Mouse (Mus musculus) heart, embryonic 14.5 days (tissue): ENCODE results near the gene Tmem159. TPM values are rescaled to one million over a fixed set of nuclear protein-coding genes. Genes with fewer than 3 reads are reported as not detected.

Experiments used
- ATAC-seq: fragments of 200-750 bp; cut with Nextera tagmentation; 2 replicates; pipeline ENCODE4 v1.8.0; 2017; ENCODE audit warnings: low read depth, moderate TSS enrichment; ENCODE audit not compliant: insufficient number of reproducible peaks, insufficient read depth, low FRiP score
- H3K27ac ChIP-seq, 2 experiments: fragments of 200-500 bp in 1 of 2; fragments of 300-500 bp in 1 of 2; sonication (generic) in 1 of 2; replicated peaks in 1 of 2; 2 replicates each; pipeline ENCODE4 v1.5.1; 2012 to 2014; ENCODE audit warnings: low read depth in 2 of 2, low read length in 2 of 2, control low read depth in 1 of 2, mild to moderate bottlenecking in 1 of 2, mixed read lengths in 1 of 2; ENCODE audit not compliant: control insufficient read depth in 1 of 2, insufficient read depth in 1 of 2
- H3K27me3 ChIP-seq: fragments of 300-500 bp; sonication (generic); 2 replicates; pipeline ENCODE4 v1.6.1; 2014; ENCODE audit warnings: mild to moderate bottlenecking, low read length, control low read depth; ENCODE audit not compliant: control insufficient read depth, insufficient read depth
- H3K36me3 ChIP-seq: fragments of 300-500 bp; sonication (generic); 2 replicates; pipeline ENCODE4 v1.6.1; 2014; ENCODE audit warnings: mild to moderate bottlenecking, control low read depth, low read length, mixed read lengths; ENCODE audit not compliant: control insufficient read depth, insufficient read depth
- H3K4me1 ChIP-seq, 2 experiments: fragments of 200-500 bp in 1 of 2; fragments of 300-500 bp in 1 of 2; sonication (generic) in 1 of 2; 2 replicates each; pipeline ENCODE4 v1.6.1; 2012 to 2014; ENCODE audit warnings: low read length in 2 of 2, control low read depth in 1 of 2, mixed read lengths in 1 of 2; ENCODE audit not compliant: control insufficient read depth in 2 of 2, insufficient read depth in 2 of 2
- H3K4me2 ChIP-seq: fragments of 300-500 bp; sonication (generic); 2 replicates; pipeline ENCODE4 v1.6.1; 2014; ENCODE audit warnings: mild to moderate bottlenecking, low read length
- H3K4me3 ChIP-seq, 2 experiments: fragments of 200-500 bp in 1 of 2; fragments of 300-500 bp in 1 of 2; sonication (generic) in 1 of 2; 2 replicates each; pipeline ENCODE4 v1.5.1; 2012 to 2014; ENCODE audit warnings: low read length in 2 of 2, mild to moderate bottlenecking in 2 of 2, control low read depth in 1 of 2, low read depth in 1 of 2, moderate library complexity in 1 of 2; ENCODE audit not compliant: control insufficient read depth in 1 of 2, insufficient read depth in 1 of 2
- H3K9ac ChIP-seq: fragments of 300-500 bp; sonication (generic); 2 replicates; pipeline ENCODE4 v1.6.1; 2014; ENCODE audit warnings: mild to moderate bottlenecking, low read length
- H3K9me3 ChIP-seq: fragments of 300-500 bp; sonication (generic); 2 replicates; pipeline ENCODE4 v1.6.1; 2016; ENCODE audit warnings: low read length, control low read depth; ENCODE audit not compliant: control insufficient read depth
- WGBS: fragments of 180-500 bp; shearing (Covaris S2); extraction: QIAGEN DNeasy Blood & Tissue Kit; methylation state at CpG from one replicate; pipeline ENCODE4 v1.1.7; 2014; 5-methylcytosine and 5-hydroxymethylcytosine counted together
- polyA plus RNA-seq: library from polyadenylated mRNA; unstranded; fragments of >200 nt; fragmentation: Nextera tagmentation; extraction: Ambion mirVana; gene quantifications from 2 replicates; pipeline ENCODE4 v1.2.1, GENCODE M21; 2014

Gene Tmem159
- polyA plus RNA-seq, 1 experiment from 2014 or later = 25.1 TPM

- Histone ChIP-seq H3K9ac (no peak overlapping the region), H3K4me3 (no peak overlapping the region), H3K9me3 (no peaks in the 10 kb centered on the region), H3K4me2 (no peak overlapping the region), H3K36me3 (no peaks in the 10 kb centered on the region), H3K27me3 (no peaks in the 10 kb centered on the region), H3K4me1 (no peaks in the 10 kb centered on the region), H3K27ac (no peak overlapping the region)
- WGBS = 32% methylated on average over 4 of the region's 4 CpGs
- ATAC-seq = no peak
Observed at GRCm38 (mm10) chr7:120158121-120158613, 56.0 kb downstream of the Tmem159 start.

GRCm38 (mm10) chr7:120163581-120164251, 61.6 kb downstream of the Tmem159 start:
- no peaks in the 10 kb centered on the region for H3K27me3 ChIP-seq
- H3K4me3 ChIP-seq = no peak overlapping the region
- no peaks in the 10 kb centered on the region for H3K9me3 ChIP-seq
- H3K4me1 ChIP-seq = no peaks in the 10 kb centered on the region
- H3K9ac ChIP-seq = no peak overlapping the region
- H3K27ac ChIP-seq = no peak overlapping the region
- no peak for ATAC-seq
- no peak overlapping the region for H3K4me2 ChIP-seq
- no peaks in the 10 kb centered on the region for H3K36me3 ChIP-seq
- WGBS = 84% methylated on average over 11 of the region's 11 CpGs

Other genes starting within 250 kb of the Tmem159 start
- 6.6 and 9.2 TPM in 2 replicates for gene Lyrm1, start 206.5 kb upstream of the Tmem159 start, polyA plus RNA-seq
- gene Dcun1d3, start 206.1 kb upstream of the Tmem159 start, polyA plus RNA-seq = 5.4 and 6.2 TPM in 2 replicates
- not detected in 2 replicates for gene Dnah3, start 7.1 kb upstream of the Tmem159 start, polyA plus RNA-seq
- gene Zp2, start 42.9 kb downstream of the Tmem159 start, polyA plus RNA-seq = not detected in 2 replicates
- not detected in 2 replicates for gene Anks4b, start 71.5 kb downstream of the Tmem159 start, polyA plus RNA-seq
- gene Crym, start 99.8 kb downstream of the Tmem159 start, polyA plus RNA-seq = 1.2 and 2.3 TPM in 2 replicates
- not detected in 2 replicates for gene Abca14, start 101.6 kb downstream of the Tmem159 start, polyA plus RNA-seq
- gene Abca15, start 226.3 kb downstream of the Tmem159 start, polyA plus RNA-seq = not detected in 2 replicates